Mouse (Mus musculus) kidney, adult 2 months (tissue): ENCODE results near the gene 2010003K11Rik. TPM values are rescaled to one million over a fixed set of nuclear protein-coding genes. Genes with fewer than 3 reads are reported as not detected.

Experiments
- DNase-seq: peaks from one replicate; pipeline ENCODE4 v3.0.0; 2021
- H3K27ac ChIP-seq: fragments of 200-500 bp; 2 replicates; pipeline ENCODE4 v1.5.1; 2012; ENCODE audit warnings: low read depth, low read length, control low read depth, inconsistent platforms; ENCODE audit not compliant: insufficient read depth
- H3K27me3 ChIP-seq: fragments of 200-500 bp; replicated peaks from 2 replicates; pipeline ENCODE4 v1.6.1; 2012; ENCODE audit warnings: mild to moderate bottlenecking, moderate library complexity, low read length, inconsistent platforms; ENCODE audit not compliant: control insufficient read depth, insufficient read depth
- H3K36me3 ChIP-seq: fragments of 200-500 bp; 2 replicates; pipeline ENCODE4 v1.6.1; 2012; ENCODE audit warnings: mild to moderate bottlenecking, moderate library complexity, low read length, inconsistent platforms; ENCODE audit not compliant: control insufficient read depth, insufficient read depth
- H3K4me1 ChIP-seq: fragments of 200-500 bp; 2 replicates; pipeline ENCODE4 v1.6.1; 2011; ENCODE audit warnings: low read length; ENCODE audit not compliant: control insufficient read depth, insufficient read depth
- H3K4me3 ChIP-seq: fragments of 200-500 bp; 2 replicates; pipeline ENCODE4 v1.5.1; 2011; ENCODE audit warnings: mild to moderate bottlenecking, low read depth, low read length, control low read depth; ENCODE audit not compliant: insufficient read depth
- CTCF ChIP-seq: fragments of 200-500 bp; conservative IDR thresholded peaks from 2 replicates; pipeline ENCODE4 v1.5.1; 2011; ENCODE audit warnings: low read depth, mild to moderate bottlenecking, control low read depth, low read length, moderate library complexity, mixed read lengths; ENCODE audit not compliant: insufficient read depth, insufficient read length
- POLR2A ChIP-seq: fragments of 200-500 bp; IDR thresholded peaks from one replicate; pipeline ENCODE4 v1.6.1; 2011; ENCODE audit warnings: low read depth, low read length, control low read depth
- whole genome bisulfite sequencing: fragments of 180-500 bp; shearing (Covaris S2); methylation state at CpG from one replicate; pipeline ENCODE4 v1.1.7; 2018; 5-methylcytosine and 5-hydroxymethylcytosine counted together
- polyA plus RNA-seq: library from polyadenylated mRNA; depleted of rRNA; stranded (reverse); fragments of >200 nt; gene quantifications from 2 replicates; pipeline ENCODE4 v1.2.3, GENCODE M21; 2012; rRNA removed

2010003K11Rik gene
- polyA plus RNA-seq: 2.8 TPM in 2 replicates

GRCm38 (mm10) chr19:4498062-4498933 is at the start of gene 2010003K11Rik:
TSS of gene 2010003K11Rik (minus strand) at chr19:4498583.
- peak; percentile 53 for DNase-seq
- Histone ChIP-seq H3K4me3 (no peak within 1 kb of the TSS), H3K4me1 (peaks cover 26% of the 10 kb centered on the region), H3K27ac (peak within 1 kb of the TSS; percentile 38; the same call in 1 of the 2 replicates), H3K27me3 (no peaks in the 10 kb centered on the region), H3K36me3 (no peaks in the 10 kb centered on the region)
- 45% methylated on average over 16 of the region's 16 CpGs for WGBS
- TF ChIP-seq CTCF: no peak

- no peaks in the 10 kb centered on the region for H3K36me3 ChIP-seq
- H3K27ac ChIP-seq: no peak overlapping the region; the same call in 1 of the 2 replicates
- peaks cover 14% of the 10 kb centered on the region for H3K4me1 ChIP-seq
- no peak for DNase-seq
- H3K4me3 ChIP-seq: no peak overlapping the region
- H3K27me3 ChIP-seq: no peaks in the 10 kb centered on the region
- WGBS: 86% methylated on average over 6 of the region's 6 CpGs
- TF ChIP-seq CTCF: no peak
Measured at GRCm38 (mm10) chr19:4547801-4548200, 49.4 kb upstream of the 2010003K11Rik start.

- Histone ChIP-seq H3K36me3 (no peaks in the 10 kb centered on the region), H3K4me3 (no peak overlapping the region), H3K27me3 (no peaks in the 10 kb centered on the region), H3K27ac (no peak overlapping the region), H3K4me1 (peaks cover 27% of the 10 kb centered on the region)
- DNase-seq: no peak
- 72% methylated on average over 6 of the region's 6 CpGs for whole genome bisulfite sequencing
- TF ChIP-seq CTCF (no peak), POLR2A (no peak)
Measured at GRCm38 (mm10) chr19:4545841-4546240, 47.5 kb upstream of the 2010003K11Rik start.

- DNase-seq: peak; percentile 56
- no peak overlapping the region for H3K4me3 ChIP-seq
- TF ChIP-seq CTCF (no peak), POLR2A (no peak)
- no peaks in the 10 kb centered on the region for H3K27me3 ChIP-seq
- WGBS: 66% methylated on average over 4 of the region's 4 CpGs
- peaks cover 27% of the 10 kb centered on the region for H3K4me1 ChIP-seq
- 0 out of 2 replicates have a peak overlapping the region, but pooled peaks have one; percentile 20 for H3K27ac ChIP-seq
- no peaks in the 10 kb centered on the region for H3K36me3 ChIP-seq
Measured at GRCm38 (mm10) chr19:4545091-4545490, 46.7 kb upstream of the 2010003K11Rik start.

DNA sequence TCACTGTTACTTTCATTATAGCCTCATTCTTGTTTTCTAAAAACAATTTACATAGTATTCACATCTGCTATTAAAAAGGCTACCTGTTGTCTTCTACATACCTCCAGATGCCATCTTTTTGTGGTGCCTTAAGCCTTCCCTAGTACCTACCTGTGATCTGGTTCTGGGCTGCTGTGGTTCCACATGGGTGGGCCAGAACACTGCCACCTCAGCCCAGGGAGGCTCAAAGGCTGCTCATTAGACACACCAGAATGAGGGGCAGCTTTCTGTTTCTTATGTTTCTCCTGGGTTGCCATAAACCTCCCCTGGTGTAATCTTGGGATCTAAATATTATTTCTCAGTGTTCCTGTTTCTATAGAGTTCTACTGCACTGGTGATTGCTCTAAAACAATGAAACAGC is 43.7 kb upstream of the 2010003K11Rik start:
- DNase-seq: peak; percentile 48
- Histone ChIP-seq H3K4me3 (no peak overlapping the region), H3K27me3 (no peaks in the 10 kb centered on the region), H3K27ac (no peak overlapping the region), H3K4me1 (peaks cover 27% of the 10 kb centered on the region), H3K36me3 (no peaks in the 10 kb centered on the region)
- TF ChIP-seq POLR2A: no peak
- no peak for TF ChIP-seq CTCF

DNA sequence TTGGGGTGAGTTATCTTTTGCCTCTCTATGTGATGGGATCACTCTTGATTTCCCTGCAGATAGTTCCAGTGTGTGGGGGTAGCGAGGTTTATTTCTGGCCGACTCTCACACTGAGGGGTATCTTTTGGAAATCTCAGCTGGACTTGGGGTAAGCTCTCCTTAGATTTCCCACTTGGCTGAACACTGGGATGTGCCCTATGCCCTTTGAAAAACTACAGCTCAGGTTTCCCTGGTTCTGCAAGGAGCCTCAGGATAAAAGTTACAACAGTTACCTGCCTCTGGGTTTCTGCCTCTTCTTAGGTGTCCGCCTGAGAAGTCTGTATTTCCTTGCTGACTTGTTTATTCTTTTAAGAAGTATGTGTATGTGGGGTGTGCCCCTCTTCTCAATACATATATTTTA is 42.6 kb upstream of the 2010003K11Rik start:
- H3K27ac ChIP-seq: peak overlapping the region; percentile 80
- no peak overlapping the region for H3K4me3 ChIP-seq
- TF ChIP-seq CTCF: no peak
- TF ChIP-seq POLR2A: no peak
- H3K27me3 ChIP-seq: no peaks in the 10 kb centered on the region
- peak; percentile 61 for DNase-seq
- H3K4me1 ChIP-seq: peaks cover 27% of the 10 kb centered on the region
- 50% methylated on average over 3 of the region's 3 CpGs for WGBS
- H3K36me3 ChIP-seq: no peaks in the 10 kb centered on the region

- 85% methylated on average over 6 of the region's 6 CpGs for WGBS
- Histone ChIP-seq H3K4me3 (no peak overlapping the region), H3K4me1 (peaks cover 23% of the 10 kb centered on the region), H3K27me3 (no peaks in the 10 kb centered on the region), H3K27ac (no peak overlapping the region), H3K36me3 (no peaks in the 10 kb centered on the region)
- peak; percentile 28; the same call in 1 of the 2 replicates for TF ChIP-seq CTCF
- TF ChIP-seq POLR2A: no peak
- no peak for DNase-seq
Measured at GRCm38 (mm10) chr19:4540263-4540662, 41.9 kb upstream of the 2010003K11Rik start.
